9 mouse cellular contexts compared by ENCODE assay signal in the genomic region with DNA sequence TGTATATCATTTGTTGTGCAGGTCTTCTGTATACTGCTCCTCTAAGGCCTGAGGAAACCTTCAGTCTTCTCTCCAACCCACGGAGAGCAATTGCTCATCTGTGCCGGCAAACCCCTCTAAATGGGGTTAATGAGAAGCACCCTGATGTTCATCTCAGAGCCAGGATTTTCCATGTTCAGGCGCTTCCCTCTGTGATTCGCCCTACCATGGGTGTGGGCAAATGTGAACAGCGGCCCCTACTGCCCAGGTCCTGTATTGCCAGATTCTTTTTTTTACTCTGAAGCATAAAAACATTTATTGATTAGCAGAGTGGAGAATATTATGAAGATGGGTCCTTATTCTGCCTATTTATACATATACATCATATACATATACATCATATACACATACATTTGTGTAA.
DNase-seq lines count a peak whose midpoint lies in the region; ATAC-seq and TF ChIP-seq lines count a peak whose summit lies in the region.
"Had no signal": no experiment of that assay in that cellular context is flagged by ENCODE, and none has a peak within 500 bp of the region (broad histone marks: within the 10 kb centered on the region; RNA-seq: fewer than 3 reads in every experiment).

No protein-coding gene starts in this region.

- no peaks in the 10 kb centered on the region for H3K36me3 ChIP-seq in forebrain, postnatal 0 days (ENCODE audit: insufficient read depth)
- H3K36me3 ChIP-seq: hindbrain, embryonic 15.5 days had no signal

- H3K4me2 ChIP-seq in forebrain, postnatal 0 days (ENCODE audit: low read depth): no peak overlapping the region
- H3K4me2 ChIP-seq: hindbrain, embryonic 15.5 days had no signal

- H3K9ac ChIP-seq in forebrain, postnatal 0 days: no peak overlapping the region
- H3K9ac ChIP-seq: hindbrain, embryonic 15.5 days had no signal

- DNase-seq in gastrocnemius, adult 18-20 months (ENCODE audit: low spot score): peak; percentile 28
- no peak for DNase-seq in gastrocnemius, postnatal 14 days
- peak; percentile 68 to 69 for DNase-seq in right cerebral cortex, adult 2 months (ENCODE audit: low spot score in 2 of 2)
- DNase-seq in right cerebral cortex, adult 18-20 months: no peak
- DNase-seq in cerebellum, adult 11-12 months: peak; percentile 44
- DNase-seq in forebrain, postnatal 0 days: no peak
- DNase-seq in left cerebral cortex, postnatal 4 days: peak; percentile 39
- DNase-seq in skeletal muscle tissue, adult 2 months (ENCODE audit: low read depth, low spot score): peak; percentile 6

- intact Hi-C loops in gastrocnemius, postnatal 14 days (cut with DNase I; ENCODE audit: low total_unique reads): loop anchor here (5.0 to 10.0 kb wide), 2 partner anchors 259 to 392 kb away; partner anchors contain the start of gene Tnr
- intact Hi-C loops in left cerebral cortex, postnatal 4 days (cut with DNase I): no loop called here

- no peak overlapping the region for H3K27ac ChIP-seq in forebrain, postnatal 0 days (ENCODE audit: low read depth, low read length)
- H3K27ac ChIP-seq: hindbrain, embryonic 15.5 days had no signal

- no peak for ATAC-seq in forebrain, postnatal 0 days

- no peaks in the 10 kb centered on the region for H3K27me3 ChIP-seq in forebrain, postnatal 0 days (ENCODE audit: insufficient read depth, low read length)
- H3K27me3 ChIP-seq: hindbrain, embryonic 15.5 days had no signal

- 21% methylated on average over 5 of the region's 5 CpGs for WGBS in forebrain, postnatal 0 days

- H3K4me1 ChIP-seq in forebrain, postnatal 0 days (ENCODE audit: insufficient read depth): no peaks in the 10 kb centered on the region
- H3K4me1 ChIP-seq: hindbrain, embryonic 15.5 days had no signal

- peak; percentile 59 for TF ChIP-seq CTCF in forebrain, postnatal 0 days (IDR thresholded peaks at IDR 0.05; ENCODE audit: low read depth)

- no peak overlapping the region for H3K4me3 ChIP-seq in forebrain, postnatal 0 days (ENCODE audit: low read depth, low read length)
- H3K4me3 ChIP-seq: hindbrain, embryonic 15.5 days had no signal

- no peaks in the 10 kb centered on the region for H3K9me3 ChIP-seq in forebrain, postnatal 0 days (ENCODE audit: low read length)
- H3K9me3 ChIP-seq: hindbrain, embryonic 15.5 days had no signal

Comparison
In these comparisons a context has a peak if more than half of its experiments do, and no peak if none do; other contexts are left out.
1. DNase-seq: peak in gastrocnemius, adult 18-20 months (single experiment), right cerebral cortex, adult 2 months (2 of 2), cerebellum, adult 11-12 months (single experiment), left cerebral cortex, postnatal 4 days (single experiment) and skeletal muscle tissue, adult 2 months (single experiment); none in gastrocnemius, postnatal 14 days (single experiment), right cerebral cortex, adult 18-20 months (single experiment) and forebrain, postnatal 0 days (single experiment).